Mouse (Mus musculus) limb, embryonic 11.5 days (tissue): ENCODE measurements at regions not wholly inside any gene's neighbourhood (a gene's known extent, or its start where the extent isn't known, plus 50 kb on each side); places are given as distances from the start of the nearest gene placed in this dataset.
A peak's percentile ranks its signal among the peaks of the same experiment; 100 is the strongest.

ENCODE experiments used
- ATAC-seq: fragments of 200-750 bp; cut with Nextera tagmentation; 2 replicates; pipeline ENCODE4 v1.8.0; 2017; ENCODE audit warnings: low read depth; ENCODE audit not compliant: insufficient number of reproducible peaks, low FRiP score, low TSS enrichment
- DNase-seq: peaks from one replicate; pipeline ENCODE4 v3.0.0-alpha.2; 2015; ENCODE audit warnings: low spot score
- H3K27ac ChIP-seq: fragments of 300-500 bp; sonication (generic); replicated peaks from 2 replicates; pipeline ENCODE4 v1.5.1; 2014; ENCODE audit warnings: low read depth, mild to moderate bottlenecking, low read length
- H3K27me3 ChIP-seq: fragments of 300-500 bp; sonication (generic); 2 replicates; pipeline ENCODE4 v1.6.1; 2014; ENCODE audit warnings: mild to moderate bottlenecking, low read length, mixed read lengths; ENCODE audit not compliant: control insufficient read depth, insufficient read depth
- H3K36me3 ChIP-seq: fragments of 300-500 bp; sonication (generic); 2 replicates; pipeline ENCODE4 v1.6.1; 2014; ENCODE audit warnings: mild to moderate bottlenecking, low read length, moderate library complexity, mixed read lengths; ENCODE audit not compliant: control insufficient read depth, insufficient read depth
- H3K4me1 ChIP-seq: fragments of 300-500 bp; sonication (generic); 2 replicates; pipeline ENCODE4 v1.6.1; 2014; ENCODE audit warnings: low read length, mixed read lengths; ENCODE audit not compliant: control insufficient read depth, insufficient read depth
- H3K4me2 ChIP-seq: fragments of 300-500 bp; sonication (generic); 2 replicates; pipeline ENCODE4 v1.6.1; 2014; ENCODE audit warnings: low read depth, mild to moderate bottlenecking, moderate library complexity; ENCODE audit not compliant: severe bottlenecking
- H3K4me3 ChIP-seq: fragments of 300-500 bp; sonication (generic); 2 replicates; pipeline ENCODE4 v1.5.1; 2014; ENCODE audit warnings: low read depth, low read length
- H3K9ac ChIP-seq: fragments of 300-500 bp; sonication (generic); 2 replicates; pipeline ENCODE4 v1.6.1; 2014; ENCODE audit warnings: mild to moderate bottlenecking, low read length
- H3K9me3 ChIP-seq: fragments of 300-500 bp; sonication (generic); 2 replicates; pipeline ENCODE4 v1.6.1; 2016; ENCODE audit warnings: low read length; ENCODE audit not compliant: control insufficient read depth
- WGBS: fragments of 180-500 bp; shearing (Covaris S2); extraction: QIAGEN DNeasy Blood & Tissue Kit; methylation state at CpG from one replicate; pipeline ENCODE4 v1.1.7; 2014; 5-methylcytosine and 5-hydroxymethylcytosine counted together

- Histone ChIP-seq H3K36me3 (no peaks in the 10 kb centered on the region), H3K9ac (no peak overlapping the region), H3K27me3 (no peaks in the 10 kb centered on the region), H3K4me2 (no peak overlapping the region), H3K4me3 (no peak overlapping the region), H3K27ac (no peak overlapping the region), H3K9me3 (no peaks in the 10 kb centered on the region), H3K4me1 (no peaks in the 10 kb centered on the region)
- ATAC-seq: no peak
- 90% methylated on average over 3 of the region's 3 CpGs for WGBS
- no peak for DNase-seq
Measured at GRCm38 (mm10) chr6:12258273-12258672, 350.7 kb downstream of the Phf14 start.

GRCm38 (mm10) chr6:12258940-12259481 is 351.4 kb downstream of the Phf14 start:
- no peaks in the 10 kb centered on the region for H3K27me3 ChIP-seq
- 72% methylated on average over 7 of the region's 7 CpGs for WGBS
- no peak for DNase-seq
- H3K27ac ChIP-seq: no peak overlapping the region
- H3K9me3 ChIP-seq: no peaks in the 10 kb centered on the region
- ATAC-seq: no peak
- no peaks in the 10 kb centered on the region for H3K4me1 ChIP-seq
- H3K36me3 ChIP-seq: no peaks in the 10 kb centered on the region
- H3K4me2 ChIP-seq: no peak overlapping the region
- H3K9ac ChIP-seq: no peak overlapping the region
- H3K4me3 ChIP-seq: no peak overlapping the region

GRCm38 (mm10) chr6:12259629-12260028 is 352.0 kb downstream of the Phf14 start:
- Histone ChIP-seq H3K4me1 (no peaks in the 10 kb centered on the region), H3K36me3 (no peaks in the 10 kb centered on the region), H3K4me3 (no peak overlapping the region), H3K27ac (no peak overlapping the region), H3K9me3 (no peaks in the 10 kb centered on the region), H3K4me2 (no peak overlapping the region), H3K9ac (no peak overlapping the region), H3K27me3 (no peaks in the 10 kb centered on the region)
- ATAC-seq (no peak), DNase-seq (no peak)
- 82% methylated on average over 8 of the region's 8 CpGs for WGBS

GRCm38 (mm10) chr6:12260325-12261076 is 352.9 kb downstream of the Phf14 start:
- no peak overlapping the region for H3K4me3 ChIP-seq
- no peak overlapping the region for H3K27ac ChIP-seq
- H3K9ac ChIP-seq: no peak overlapping the region
- no peak overlapping the region for H3K4me2 ChIP-seq
- 49% methylated on average over 9 of the region's 9 CpGs for WGBS
- H3K4me1 ChIP-seq: no peaks in the 10 kb centered on the region
- DNase-seq (peak; percentile 36), ATAC-seq (0 out of 2 replicates have a peak, but pooled peaks have one; percentile 82)
- H3K9me3 ChIP-seq: no peaks in the 10 kb centered on the region
- no peaks in the 10 kb centered on the region for H3K36me3 ChIP-seq
- no peaks in the 10 kb centered on the region for H3K27me3 ChIP-seq
